26 mouse cellular contexts compared by ENCODE assay signal in genomic region chr9:103677811-103678210, GRCm38 (mm10).
A peak's percentile ranks its signal among the peaks of the same experiment; 100 is the strongest.
DNase-seq lines count a peak whose midpoint lies in the region; ATAC-seq and TF ChIP-seq lines count a peak whose summit lies in the region.
"Had no signal": no experiment of that assay in that cellular context is flagged by ENCODE, and none has a peak within 500 bp of the region (broad histone marks: within the 10 kb centered on the region; RNA-seq: fewer than 3 reads in every experiment).

No protein-coding gene starts in this region.

- TF ChIP-seq POLR2A in heart, adult 2 months (IDR thresholded peaks at IDR 0.05; ENCODE audit: insufficient read depth, low read depth, low read length), result no peak

- peaks cover 73% of the 10 kb centered on the region for H3K4me1 ChIP-seq in heart, embryonic 12.5 days (replicated peaks)
- peaks cover 6% of the 10 kb centered on the region for H3K4me1 ChIP-seq in heart, adult 2 months (ENCODE audit: control insufficient read depth, insufficient read depth, low read length)
- peaks cover 50% of the 10 kb centered on the region for H3K4me1 ChIP-seq in heart, embryonic 16.5 days (ENCODE audit: control insufficient read depth, insufficient read depth, low read length)
- H3K4me1 ChIP-seq: embryonic facial prominence, embryonic 15.5 days had no signal

- TF ChIP-seq CTCF in heart, adult 2 months (IDR thresholded peaks at IDR 0.05), result no peak

- no peak for ATAC-seq in heart, embryonic 12.5 days (ENCODE audit: insufficient number of reproducible peaks, low FRiP score)
- ATAC-seq in heart, embryonic 16.5 days (replicated peaks; ENCODE audit: extremely low read depth, insufficient read depth, low FRiP score), result no peak
- no peak for ATAC-seq in megakaryocyte progenitor cell, adult 5-6 weeks (replicated peaks; ENCODE audit: poor library complexity)
- ATAC-seq: CD4-positive, CD25-positive, alpha-beta regulatory T cell, adult 4 months; forebrain, embryonic 14.5 days; hindbrain, embryonic 16.5 days; inflammation-experienced regulatory T-cells, adult 6 months; intestine, postnatal 0 days had no signal

- H3K9me3 ChIP-seq in heart, embryonic 12.5 days (replicated peaks), result no peaks in the 10 kb centered on the region
- H3K9me3 ChIP-seq in heart, embryonic 16.5 days (replicated peaks; ENCODE audit: control insufficient read depth, low read length), result no peaks in the 10 kb centered on the region
- H3K9me3 ChIP-seq: embryonic facial prominence, embryonic 15.5 days; forebrain, embryonic 10.5 days; hindbrain, embryonic 12.5 days had no signal

- H3K4me2 ChIP-seq in heart, embryonic 12.5 days, result no peak overlapping the region
- H3K4me2 ChIP-seq in heart, embryonic 16.5 days (ENCODE audit: low read depth, low read length), result no peak overlapping the region
- H3K4me2 ChIP-seq: embryonic facial prominence, embryonic 15.5 days; hindbrain, embryonic 12.5 days had no signal

- peak overlapping the region; percentile 99 for H3K27ac ChIP-seq in heart, embryonic 12.5 days (ENCODE audit: poor library complexity, severe bottlenecking)
- no peak overlapping the region for H3K27ac ChIP-seq in heart, adult 2 months
- H3K27ac ChIP-seq in heart, embryonic 16.5 days (ENCODE audit: low read length), result peak overlapping the region; percentile 96
- H3K27ac ChIP-seq: embryonic facial prominence, embryonic 15.5 days; forebrain, embryonic 10.5 days; gastrocnemius, adult 2 months; hindbrain, embryonic 12.5 days had no signal

- WGBS in heart, embryonic 12.5 days, result 65% methylated on average over 5 of the region's 5 CpGs
- 68% methylated on average over 5 of the region's 5 CpGs for WGBS in heart, adult 2 months
- 69% methylated on average over 5 of the region's 5 CpGs for WGBS in heart, embryonic 16.5 days

- H3K4me3 ChIP-seq in heart, embryonic 12.5 days, result no peak overlapping the region
- no peak overlapping the region for H3K4me3 ChIP-seq in heart, adult 2 months
- H3K4me3 ChIP-seq in heart, embryonic 16.5 days (ENCODE audit: low read length), result no peak overlapping the region
- H3K4me3 ChIP-seq: embryonic facial prominence, embryonic 15.5 days; erythroblast, embryonic 14.5 days; forebrain, embryonic 10.5 days; gastrocnemius, adult 2 months; hindbrain, embryonic 12.5 days had no signal

- H3K9ac ChIP-seq in heart, embryonic 12.5 days, result no peak overlapping the region
- no peak overlapping the region for H3K9ac ChIP-seq in heart, adult 2 months (ENCODE audit: low read depth, low read length)
- no peak overlapping the region for H3K9ac ChIP-seq in heart, embryonic 16.5 days (ENCODE audit: low read length)
- H3K9ac ChIP-seq: embryonic facial prominence, embryonic 15.5 days; hindbrain, embryonic 12.5 days had no signal

- intact Hi-C loops in heart, adult 2 months (cut with DNase I), result no loop called here

- no peaks in the 10 kb centered on the region for H3K79me2 ChIP-seq in heart, adult 2 months (replicated peaks; ENCODE audit: control insufficient read depth, insufficient read depth, low read length)

- H3K36me3 ChIP-seq in heart, embryonic 12.5 days, result no peaks in the 10 kb centered on the region
- no peaks in the 10 kb centered on the region for H3K36me3 ChIP-seq in heart, adult 2 months (ENCODE audit: control insufficient read depth, insufficient read depth, low read length)
- no peaks in the 10 kb centered on the region for H3K36me3 ChIP-seq in heart, embryonic 16.5 days (ENCODE audit: control insufficient read depth, insufficient read depth)
- H3K36me3 ChIP-seq: embryonic facial prominence, embryonic 15.5 days; forebrain, embryonic 10.5 days; G1E; hindbrain, embryonic 12.5 days had no signal

- DNase-seq in adrenal gland, postnatal 14 days, result peak; percentile 27
- DNase-seq in adrenal gland, postnatal 10 days, result no peak
- no peak for DNase-seq in heart, adult 2 months
- DNase-seq in heart, adult 8-10 months (ENCODE audit: low spot score), result no peak
- DNase-seq: B cell, adult 2 months; cerebellum, adult 11 months; cerebellum, adult 8-10 months; cerebellum, postnatal 14 days; embryo, embryonic 11 days; gastrocnemius, adult 2 months; gastrocnemius, postnatal 25 days; kidney, adult 8-10 months; kidney, postnatal 36 days had no signal

- no peaks in the 10 kb centered on the region for H3K27me3 ChIP-seq in heart, embryonic 12.5 days (replicated peaks)
- H3K27me3 ChIP-seq in heart, adult 2 months (ENCODE audit: control insufficient read depth, insufficient read depth, low read length), result no peaks in the 10 kb centered on the region
- no peaks in the 10 kb centered on the region for H3K27me3 ChIP-seq in heart, embryonic 16.5 days (ENCODE audit: control insufficient read depth, insufficient read depth, low read length)
- H3K27me3 ChIP-seq: embryonic facial prominence, embryonic 15.5 days; hindbrain, embryonic 12.5 days had no signal

- no peak for TF ChIP-seq EP300 in heart, adult 2 months (IDR thresholded peaks at IDR 0.05; ENCODE audit: insufficient read depth, low read depth, low read length)
